Comparison of ENCODE assay signal across 9 mouse cellular contexts in genomic region chr19:10690336-10690735, GRCm38 (mm10). TPM values are rescaled to one million over a fixed set of nuclear protein-coding genes. Genes with fewer than 3 reads are reported as not detected.
A peak's percentile ranks its signal among the peaks of the same experiment; 100 is the strongest.
DNase-seq lines count a peak whose midpoint lies in the region; ATAC-seq and TF ChIP-seq lines count a peak whose summit lies in the region.
"Had no signal": no experiment of that assay in that cellular context is flagged by ENCODE, and none has a peak within 500 bp of the region (broad histone marks: within the 10 kb centered on the region; RNA-seq: fewer than 3 reads in every experiment).

No protein-coding gene starts in this region.

- no peaks in the 10 kb centered on the region for H3K9me3 ChIP-seq in forebrain, embryonic 12.5 days
- H3K9me3 ChIP-seq in intestine, embryonic 14.5 days (ENCODE audit: control insufficient read depth, low read length): no peaks in the 10 kb centered on the region

- ATAC-seq in forebrain, embryonic 12.5 days (ENCODE audit: low FRiP score): no peak
- ATAC-seq in intestine, embryonic 14.5 days (replicated peaks; ENCODE audit: low FRiP score, low TSS enrichment, low read depth): no peak

- no peak for DNase-seq in left cerebral cortex, adult 2 months (ENCODE audit: extremely low spot score in 1 of 2, low spot score in 2 of 2)
- DNase-seq in left cerebral cortex, adult 18-20 months (ENCODE audit: low spot score in 2 of 2): no peak
- no peak for DNase-seq in intestine, embryonic 14.5 days (ENCODE audit: low spot score)
- DNase-seq in lung, postnatal 10 days: peak; percentile 53
- DNase-seq in testis, postnatal 10 days (ENCODE audit: low spot score): no peak
- DNase-seq in gastrocnemius, postnatal 4 days (ENCODE audit: low spot score in 2 of 2): no peak
- no peak for DNase-seq in T-cell, adult 2 months (ENCODE audit: low spot score)

- intact Hi-C loops in left cerebral cortex, adult 2 months (cut with DNase I): loop anchor here (2.0 kb wide), 1 partner anchor 18 kb away; no protein-coding TSS in a partner anchor

- no peak overlapping the region for H3K9ac ChIP-seq in forebrain, embryonic 12.5 days
- no peak overlapping the region for H3K9ac ChIP-seq in intestine, embryonic 14.5 days (ENCODE audit: low read length)

- TF ChIP-seq CTCF in left cerebral cortex, adult 2 months (IDR thresholded peaks at IDR 0.05): no peak

- 90% methylated on average over 3 of the region's 3 CpGs for WGBS in forebrain, embryonic 12.5 days
- 63% methylated on average over 3 of the region's 3 CpGs for WGBS in intestine, embryonic 14.5 days

- H3K4me2 ChIP-seq in forebrain, embryonic 12.5 days: peak overlapping the region; percentile 76
- H3K4me2 ChIP-seq in intestine, embryonic 14.5 days (ENCODE audit: low read length): peak overlapping the region; percentile 73

- H3K4me3 ChIP-seq in left cerebral cortex, adult 2 months: peak overlapping the region; percentile 75
- H3K4me3 ChIP-seq in forebrain, embryonic 12.5 days (replicated peaks): no peak overlapping the region; the same call in 1 of the 2 replicates
- H3K4me3 ChIP-seq in intestine, embryonic 14.5 days (ENCODE audit: low read depth, low read length): peak overlapping the region; percentile 75; the same call in 1 of the 2 replicates

- H3K4me1 ChIP-seq in forebrain, embryonic 12.5 days: peaks cover 39% of the 10 kb centered on the region
- peaks cover 33% of the 10 kb centered on the region for H3K4me1 ChIP-seq in intestine, embryonic 14.5 days (replicated peaks; ENCODE audit: control insufficient read depth, insufficient read depth, low read length)

- H3K36me3 ChIP-seq in forebrain, embryonic 12.5 days (replicated peaks): no peaks in the 10 kb centered on the region
- H3K36me3 ChIP-seq in intestine, embryonic 14.5 days (ENCODE audit: control insufficient read depth, insufficient read depth, low read length): no peaks in the 10 kb centered on the region

- H3K27me3 ChIP-seq in forebrain, embryonic 12.5 days: no peaks in the 10 kb centered on the region
- no peaks in the 10 kb centered on the region for H3K27me3 ChIP-seq in intestine, embryonic 14.5 days (replicated peaks; ENCODE audit: control insufficient read depth, insufficient read depth, low read length)

- H3K27ac ChIP-seq in left cerebral cortex, adult 2 months: peak overlapping the region; percentile 97
- H3K27ac ChIP-seq in forebrain, embryonic 12.5 days: peak overlapping the region; percentile 95; the same call in 1 of the 2 replicates
- peak overlapping the region; percentile 93 for H3K27ac ChIP-seq in intestine, embryonic 14.5 days (ENCODE audit: low read depth)

RNA-seq across cellular contexts. Expression of gene Vps37c, which starts 1.8 kb away (rescaled TPM):
- total RNA-seq in left cerebral cortex, adult 2 months (2021): 10 to 100 TPM; 21.6 to 24.4 TPM
- 10 to 100 TPM; 21.7 to 25.8 TPM for total RNA-seq in left cerebral cortex, adult 18-20 months (2021)
- 32.5 and 35.2 TPM in 2 replicates for polyA plus RNA-seq in forebrain, embryonic 12.5 days (2016; fragmentation: Nextera tagmentation; extraction: Ambion mirVana)
- polyA plus RNA-seq in intestine, embryonic 14.5 days (2014; fragmentation: Nextera tagmentation; extraction: Ambion mirVana): 27.8 and 31.1 TPM in 2 replicates
- 10 to 100 TPM; 24.8 to 25.0 TPM for total RNA-seq in gastrocnemius, postnatal 4 days (2021)

RNA-seq across cellular contexts. Expression of gene Pga5, which starts 12.5 kb away (rescaled TPM):
- total RNA-seq in left cerebral cortex, adult 2 months (2021): not detected
- total RNA-seq in left cerebral cortex, adult 18-20 months (2021): not detected
- not detected in 2 replicates for polyA plus RNA-seq in forebrain, embryonic 12.5 days (2016; fragmentation: Nextera tagmentation; extraction: Ambion mirVana)
- 0.34 TPM in 1 of 2 replicates, not detected in the other for polyA plus RNA-seq in intestine, embryonic 14.5 days (2014; fragmentation: Nextera tagmentation; extraction: Ambion mirVana)
- not detected for total RNA-seq in gastrocnemius, postnatal 4 days (2021)
- polyA plus RNA-seq: limb, embryonic 11.5 days had no signal

RNA-seq across cellular contexts. Expression of gene Cd5, which starts 48.5 kb away (rescaled TPM):
- total RNA-seq in left cerebral cortex, adult 2 months (2021): under 1 TPM; 0.16 to 0.37 TPM
- under 1 TPM in 1 of 2 experiments, not detected in 1; 0.16 TPM for total RNA-seq in left cerebral cortex, adult 18-20 months (2021)
- polyA plus RNA-seq in forebrain, embryonic 12.5 days (2016; fragmentation: Nextera tagmentation; extraction: Ambion mirVana): not detected in 2 replicates
- 0.08 TPM in 1 of 2 replicates, not detected in the other for polyA plus RNA-seq in intestine, embryonic 14.5 days (2014; fragmentation: Nextera tagmentation; extraction: Ambion mirVana)
- under 1 TPM; 0.26 to 0.29 TPM for total RNA-seq in gastrocnemius, postnatal 4 days (2021)
- polyA plus RNA-seq: limb, embryonic 11.5 days had no signal

RNA-seq across cellular contexts. Expression of gene Vwce, which starts 56.3 kb away (rescaled TPM):
- total RNA-seq in left cerebral cortex, adult 2 months (2021): under 1 TPM; 0.43 to 0.65 TPM
- total RNA-seq in left cerebral cortex, adult 18-20 months (2021): under 1 TPM; 0.66 to 1.00 TPM
- polyA plus RNA-seq in forebrain, embryonic 12.5 days (2016; fragmentation: Nextera tagmentation; extraction: Ambion mirVana): 0.44 and 0.45 TPM in 2 replicates
- polyA plus RNA-seq in intestine, embryonic 14.5 days (2014; fragmentation: Nextera tagmentation; extraction: Ambion mirVana): 1.5 and 2.8 TPM in 2 replicates
- total RNA-seq in gastrocnemius, postnatal 4 days (2021): under 1 TPM; 0.41 to 0.66 TPM
